Mouse (Mus musculus): Measurements from ENCODE around the gene Ms4a4b.

DNA sequence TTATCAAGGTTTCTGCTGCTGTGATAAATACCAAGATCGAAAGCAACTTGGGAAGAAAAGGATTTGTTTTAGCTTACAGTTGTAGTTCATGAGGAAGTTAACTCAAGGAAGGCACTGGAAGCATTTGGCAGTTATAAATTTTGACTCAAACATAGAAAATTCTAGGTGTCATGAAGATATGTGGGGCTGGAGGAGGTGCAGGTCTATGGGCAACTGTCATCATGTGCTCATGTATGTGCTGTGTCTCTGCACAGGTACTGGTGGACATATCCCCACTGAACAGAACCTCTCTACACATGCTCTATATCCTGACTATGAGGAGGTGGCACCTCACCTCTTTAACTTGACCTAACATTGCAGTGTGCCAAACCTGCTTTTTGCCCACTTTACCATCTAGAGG, 43.2 kb downstream of the Ms4a4b start:
- TF ChIP-seq POLR2A (IDR thresholded peaks at IDR 0.05; ENCODE audit: insufficient read depth, low read depth, low read length), result no peak
- no peak for TF ChIP-seq CTCF (IDR thresholded peaks at IDR 0.05)
- TF ChIP-seq EP300 (IDR thresholded peaks at IDR 0.05; ENCODE audit: insufficient read depth, low read depth, low read length), result no peak
